Mouse (Mus musculus): ENCODE measurements around the gene Myo7a. TPM values are rescaled to one million over a fixed set of nuclear protein-coding genes. Genes with fewer than 3 reads are reported as not detected.

The Myo7a gene
- total RNA-seq, 4 experiments from 2014 or later = 11.1 to 15.8 (median 14.0) TPM

- no peak for DNase-seq (ENCODE audit: low spot score in 2 of 2)
These were observed 23.3 kb upstream of the Myo7a start for GRCm38 (mm10) chr7:98142648-98143047.

- no peak for DNase-seq (ENCODE audit: low spot score in 2 of 2)
These were observed 22.9 kb upstream of the Myo7a start for GRCm38 (mm10) chr7:98142247-98142646.

GRCm38 (mm10) chr7:98141206-98141605 lies 21.9 kb upstream of the Myo7a start:
- DNase-seq (ENCODE audit: low spot score in 2 of 2) = no peak

- DNase-seq (ENCODE audit: low spot score in 2 of 2) = no peak
These were observed 21.3 kb upstream of the Myo7a start for GRCm38 (mm10) chr7:98140597-98140996.

- no peak for DNase-seq (ENCODE audit: low spot score in 2 of 2)
These were observed 19.9 kb upstream of the Myo7a start for GRCm38 (mm10) chr7:98139216-98139615.

- no peak for DNase-seq (ENCODE audit: low spot score in 2 of 2)
These were observed 18.7 kb upstream of the Myo7a start for GRCm38 (mm10) chr7:98137995-98138394.

GRCm38 (mm10) chr7:98137583-98137982 lies 18.3 kb upstream of the Myo7a start:
- DNase-seq (ENCODE audit: low spot score in 2 of 2) = no peak

GRCm38 (mm10) chr7:98131751-98132150 lies 12.4 kb upstream of the Myo7a start:
- DNase-seq (ENCODE audit: low spot score in 2 of 2) = no peak

GRCm38 (mm10) chr7:98125473-98125872 lies 6.1 kb upstream of the Myo7a start:
- no peak for DNase-seq (ENCODE audit: low spot score in 2 of 2)

- DNase-seq (ENCODE audit: low spot score in 2 of 2) = no peak
These were observed 5.4 kb upstream of the Myo7a start for GRCm38 (mm10) chr7:98124701-98125100.

- DNase-seq (ENCODE audit: low spot score in 2 of 2) = no peak
These were observed 2.3 kb upstream of the Myo7a start for GRCm38 (mm10) chr7:98121673-98122072.

- no peak for DNase-seq (ENCODE audit: low spot score in 2 of 2)
These were observed 1.9 kb upstream of the Myo7a start for GRCm38 (mm10) chr7:98121241-98121640.

- peak in 1 of 2 experiments; percentile 59 for DNase-seq (ENCODE audit: low spot score in 2 of 2)
These were observed 1.0 kb upstream of the Myo7a start for GRCm38 (mm10) chr7:98120325-98120724.

GRCm38 (mm10) chr7:98119961-98120232 lies 573 bp upstream of the Myo7a start:
- DNase-seq (ENCODE audit: low spot score in 2 of 2) = no peak

- DNase-seq (ENCODE audit: low spot score in 2 of 2) = no peak
These were observed 2.2 kb downstream of the Myo7a start for GRCm38 (mm10) chr7:98117012-98117660.

- DNase-seq (ENCODE audit: low spot score in 2 of 2) = no peak
These were observed 4.7 kb downstream of the Myo7a start for GRCm38 (mm10) chr7:98114656-98115055.

GRCm38 (mm10) chr7:98111233-98111632 lies 8.1 kb downstream of the Myo7a start:
- no peak for DNase-seq (ENCODE audit: low spot score in 2 of 2)

GRCm38 (mm10) chr7:98109771-98110170 lies 9.6 kb downstream of the Myo7a start:
- no peak for DNase-seq (ENCODE audit: low spot score in 2 of 2)

- peak in 1 of 2 experiments; percentile 59 for DNase-seq (ENCODE audit: low spot score in 2 of 2)
These were observed 10.5 kb downstream of the Myo7a start for GRCm38 (mm10) chr7:98108636-98109430.

GRCm38 (mm10) chr7:98106272-98106671 lies 13.1 kb downstream of the Myo7a start:
- no peak for DNase-seq (ENCODE audit: low spot score in 2 of 2)

- DNase-seq (ENCODE audit: low spot score in 2 of 2) = peak in 1 of 2 experiments; percentile 26
These were observed 14.6 kb downstream of the Myo7a start for GRCm38 (mm10) chr7:98104481-98105435.

- no peak for DNase-seq (ENCODE audit: low spot score in 2 of 2)
These were observed 15.4 kb downstream of the Myo7a start for GRCm38 (mm10) chr7:98103942-98104292.

All from left cerebral cortex, adult 8-10 months (tissue).